Mouse (Mus musculus) heart, adult 11 months (tissue): Measurements from ENCODE around the gene Ddx50.
A peak's percentile ranks its signal among the peaks of the same experiment; 100 is the strongest.

ENCODE experiments used
- DNase-seq: peaks from one replicate; pipeline ENCODE4 v3.0.0; 2022

The Ddx50 gene

DNA sequence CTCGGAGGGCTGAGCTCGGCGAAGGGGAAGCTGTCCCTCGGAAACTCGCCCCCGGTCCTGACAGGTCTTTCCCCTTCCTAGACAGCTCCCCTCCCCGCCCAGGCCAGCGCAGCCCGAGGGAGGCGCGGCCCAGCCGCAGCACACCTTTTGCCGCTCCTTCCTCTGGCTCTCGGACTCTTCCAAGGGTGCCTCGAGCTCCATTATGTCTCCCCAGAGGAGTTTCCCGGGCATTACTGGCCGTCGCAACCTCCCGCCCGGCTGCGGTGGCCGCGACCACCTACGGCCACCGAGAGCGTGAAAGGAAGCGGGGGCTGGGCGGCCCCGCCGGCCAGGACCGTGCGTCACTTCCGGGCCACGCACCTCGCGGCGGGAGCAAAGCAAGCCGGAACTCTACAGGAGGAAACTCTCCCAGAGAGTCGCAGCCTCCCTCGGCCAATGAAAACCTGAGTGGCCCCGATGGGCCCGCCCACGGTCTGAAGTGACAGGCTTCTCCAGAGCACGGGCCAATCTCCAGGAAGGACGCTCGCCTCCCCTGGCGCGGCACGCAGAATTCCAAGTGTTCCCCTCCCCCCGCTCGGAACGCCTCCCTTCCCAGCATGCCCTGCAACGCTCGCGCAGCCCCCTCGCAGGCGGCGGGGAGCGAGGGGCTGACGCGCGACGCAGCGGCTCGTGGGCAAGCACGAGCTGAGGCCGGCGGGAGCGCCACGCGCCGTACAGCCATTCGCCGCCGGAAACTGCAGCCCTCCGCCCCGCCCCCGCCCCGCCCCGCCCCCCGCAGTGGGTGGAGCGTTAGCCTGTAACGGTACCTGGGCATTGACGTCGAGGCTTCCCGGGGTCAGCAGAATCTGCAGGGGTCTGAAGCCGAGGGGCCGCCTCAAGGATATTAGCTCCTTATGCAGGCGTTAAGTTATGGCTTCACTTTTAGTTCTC is at the start of gene Ddx50:
TSS of gene Ddx50 (minus strand) at position 338 of the 930 bp plus-strand sequence.
- peak; percentile 100 for DNase-seq

DNA sequence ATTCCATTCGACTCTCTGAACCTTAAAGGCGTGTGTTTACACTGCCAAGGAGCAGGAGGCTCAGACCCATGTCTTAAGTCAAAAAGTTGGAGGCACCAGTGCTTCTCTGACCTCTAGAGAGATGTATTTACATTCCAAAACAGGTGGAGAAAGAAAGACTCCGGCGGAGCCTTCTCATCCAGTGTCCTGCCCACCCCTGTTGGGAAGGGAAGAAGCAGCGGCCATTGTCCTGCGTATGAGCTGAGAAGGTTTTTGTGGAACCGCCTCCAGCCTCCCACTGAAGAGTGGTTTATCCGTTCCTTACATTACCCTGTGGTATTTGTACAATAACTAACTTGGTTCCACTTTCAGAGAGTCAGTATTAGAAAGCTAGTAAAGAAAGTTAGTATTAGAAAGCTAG is 41.8 kb upstream of the Ddx50 start:
- no peak for DNase-seq

DNA sequence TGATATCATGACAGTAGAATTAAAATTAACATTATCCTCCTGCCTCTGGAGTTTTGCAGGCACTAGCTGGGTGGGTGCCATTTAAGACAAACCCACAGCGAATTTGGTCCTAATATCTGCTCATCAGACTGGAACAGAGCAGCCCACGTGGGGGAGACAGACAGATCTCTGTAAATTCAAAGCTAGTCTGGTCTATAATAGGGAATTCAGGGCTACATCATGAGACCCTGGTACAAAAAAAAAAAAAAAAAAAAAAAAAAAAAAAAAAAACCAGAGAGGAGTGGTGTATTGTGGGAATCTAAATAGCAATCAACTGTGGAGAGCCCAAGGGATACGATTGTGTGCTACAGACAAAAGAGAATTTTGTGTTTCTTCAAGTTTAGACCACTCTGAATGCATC is 41.2 kb upstream of the Ddx50 start:
- DNase-seq: no peak

DNA sequence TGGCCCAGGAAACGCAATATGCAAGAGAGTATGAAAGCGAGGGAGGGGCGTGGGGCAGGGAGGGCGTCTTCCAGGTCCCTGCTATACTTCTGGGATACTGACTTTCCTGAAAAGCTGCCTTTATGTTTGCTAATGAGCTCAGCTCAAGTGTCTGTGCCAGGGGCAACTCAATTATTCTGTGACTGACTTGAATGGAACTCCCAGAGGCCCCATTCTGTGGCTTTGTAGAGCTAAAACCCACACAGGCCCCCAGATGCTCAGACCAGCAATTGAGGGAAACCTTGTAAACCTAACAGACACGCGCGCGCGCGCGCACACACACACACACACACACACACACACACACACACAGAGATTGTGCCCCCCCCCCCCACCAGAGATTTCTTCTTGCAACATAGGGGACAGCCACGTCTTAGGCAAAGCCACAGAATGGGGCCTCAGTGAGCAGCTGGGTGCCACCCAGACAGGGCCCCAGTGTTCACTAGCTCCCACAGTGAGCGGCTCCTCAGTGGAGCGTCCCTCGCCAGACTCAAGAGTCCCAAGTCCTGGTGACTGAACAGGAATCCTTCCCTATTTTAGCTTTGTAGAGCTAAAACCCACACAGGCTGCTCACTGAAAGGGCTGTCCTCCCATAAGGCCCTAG is 36.1 kb upstream of the Ddx50 start:
- no peak for DNase-seq

DNA sequence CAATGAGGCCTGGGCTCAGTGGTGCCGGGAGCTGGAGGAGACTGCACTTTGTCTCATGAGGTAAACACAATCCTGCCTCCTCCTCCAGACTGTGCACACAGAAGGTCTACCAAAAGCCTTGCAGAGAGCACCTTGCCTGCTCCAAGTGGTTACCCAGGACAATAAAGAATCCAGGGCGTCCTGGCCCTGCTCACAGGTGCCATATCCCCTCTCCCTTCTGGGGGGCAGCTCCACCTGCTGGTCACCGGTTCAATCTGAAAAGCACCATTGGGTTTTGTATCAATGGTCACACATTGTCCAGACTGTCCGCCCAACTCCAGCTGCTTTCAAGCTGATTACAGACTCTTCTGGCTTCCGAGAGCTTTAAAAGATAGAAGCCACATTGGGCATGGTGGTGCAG is 32.0 kb upstream of the Ddx50 start:
- no peak for DNase-seq

DNA sequence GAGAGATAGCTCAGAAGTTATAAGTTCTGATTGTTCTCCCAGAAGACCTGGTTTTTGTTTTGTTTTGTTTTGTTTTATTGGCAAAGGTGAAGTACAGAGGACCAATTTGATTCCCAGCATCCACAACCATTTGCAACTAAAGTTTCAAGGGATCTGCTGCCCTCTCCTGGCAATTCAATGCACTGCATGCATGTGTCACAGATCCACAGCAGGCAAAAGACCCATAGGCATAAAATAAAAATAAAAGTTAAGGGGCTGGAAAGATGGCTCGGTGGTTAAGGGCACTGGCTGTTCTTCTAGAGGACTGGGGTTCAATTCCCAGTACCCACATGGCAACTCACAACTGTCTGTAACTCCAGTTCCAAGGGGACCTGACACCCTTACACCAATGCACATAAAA is 28.8 kb upstream of the Ddx50 start:
- DNase-seq: peak; percentile 54

DNA sequence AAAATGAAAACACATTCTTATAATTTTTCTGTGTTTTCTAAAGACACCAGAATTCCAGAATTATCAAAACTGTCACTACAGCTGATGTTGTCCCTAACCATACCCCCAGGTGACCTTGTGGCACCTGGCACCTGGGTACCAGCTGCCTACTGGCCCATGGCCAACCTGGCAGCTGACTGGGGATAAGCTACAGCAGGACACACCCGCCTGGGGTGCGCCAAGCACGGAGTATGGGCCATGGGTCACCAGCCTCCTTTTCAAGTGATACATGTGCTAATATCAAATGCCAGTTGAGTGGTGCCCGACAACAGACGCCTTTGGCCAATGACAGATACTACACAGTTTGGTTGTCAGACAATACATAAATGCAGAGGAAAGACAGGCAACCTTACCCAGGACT is 26.3 kb upstream of the Ddx50 start:
- peak; percentile 88 for DNase-seq

DNA sequence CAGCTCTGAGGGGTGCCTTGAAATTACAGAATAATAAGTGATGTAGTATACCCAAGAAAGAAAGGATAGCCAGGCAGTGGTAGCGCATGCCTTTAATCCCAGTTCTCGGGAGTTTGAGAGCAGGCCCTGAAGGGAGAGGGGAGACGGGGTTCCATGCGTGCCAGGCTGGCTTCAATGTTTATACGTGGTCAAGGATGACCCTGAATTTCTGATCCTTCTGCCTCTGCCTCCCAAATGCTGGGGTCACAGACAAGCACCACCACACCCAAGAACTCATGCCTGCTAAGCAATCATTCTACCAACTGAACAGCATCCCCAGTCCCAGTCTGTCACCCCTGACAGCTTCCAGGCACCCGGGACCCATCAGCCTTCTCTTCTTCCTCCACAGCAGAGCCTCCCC is 25.2 kb upstream of the Ddx50 start:
- peak; percentile 74 for DNase-seq

DNA sequence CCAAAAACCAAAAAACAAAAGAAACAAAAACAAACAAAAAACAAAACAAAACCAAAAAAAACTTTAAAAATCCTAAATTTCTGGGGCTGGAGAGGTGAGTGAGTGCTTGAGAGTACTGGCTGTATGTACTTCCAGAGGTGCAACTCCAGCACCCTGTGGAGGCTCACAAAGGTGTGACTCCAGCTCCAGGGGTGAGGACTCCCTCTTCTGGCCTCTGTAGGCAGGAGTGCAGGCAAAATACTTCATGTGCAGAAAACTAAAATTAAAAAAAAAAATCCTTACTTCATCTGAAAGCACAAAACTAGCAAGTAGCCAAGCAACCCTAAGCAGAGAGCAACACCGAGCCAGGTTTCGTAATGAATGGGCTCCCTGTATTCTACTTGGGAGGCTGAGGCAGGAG is 21.3 kb upstream of the Ddx50 start:
- DNase-seq: no peak

DNA sequence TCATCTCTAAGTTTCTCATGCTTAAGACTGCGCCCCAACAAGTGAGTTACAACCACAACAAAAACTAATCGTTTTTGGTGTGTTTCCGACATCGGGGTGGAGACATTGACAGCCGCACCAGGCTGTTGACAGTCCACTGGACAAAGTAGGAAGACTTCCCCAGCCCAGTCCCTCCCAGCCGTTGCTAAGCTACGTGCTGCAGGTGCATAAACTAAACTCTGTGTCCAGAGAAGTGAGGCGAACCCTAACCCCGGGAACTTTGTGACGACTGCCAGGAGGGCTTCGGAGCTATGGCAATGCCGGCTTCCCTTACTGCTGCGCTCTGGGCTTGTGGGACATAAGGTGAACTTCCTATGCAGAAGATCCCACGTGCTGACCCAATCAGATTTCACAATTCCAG is 18.2 kb upstream of the Ddx50 start:
- DNase-seq: no peak

DNA sequence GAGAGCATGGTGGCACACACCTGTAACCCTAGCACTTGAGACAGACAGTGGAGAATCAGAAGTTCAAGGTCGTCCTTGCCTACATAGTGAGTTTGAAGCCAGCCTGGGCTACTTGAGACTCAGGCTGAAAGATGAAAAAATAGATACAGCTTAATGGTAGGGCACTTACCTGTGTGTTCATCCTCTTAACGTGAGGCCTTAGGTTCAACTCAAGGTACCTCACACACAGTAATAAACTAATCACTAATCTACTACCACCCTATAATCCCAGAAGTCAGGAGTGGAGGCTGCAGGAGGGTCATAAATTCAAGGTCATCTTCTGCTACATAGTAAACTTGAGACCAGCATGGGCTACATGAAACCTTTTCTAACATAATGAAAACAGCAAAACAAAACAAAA is 17.4 kb upstream of the Ddx50 start:
- DNase-seq: no peak

DNA sequence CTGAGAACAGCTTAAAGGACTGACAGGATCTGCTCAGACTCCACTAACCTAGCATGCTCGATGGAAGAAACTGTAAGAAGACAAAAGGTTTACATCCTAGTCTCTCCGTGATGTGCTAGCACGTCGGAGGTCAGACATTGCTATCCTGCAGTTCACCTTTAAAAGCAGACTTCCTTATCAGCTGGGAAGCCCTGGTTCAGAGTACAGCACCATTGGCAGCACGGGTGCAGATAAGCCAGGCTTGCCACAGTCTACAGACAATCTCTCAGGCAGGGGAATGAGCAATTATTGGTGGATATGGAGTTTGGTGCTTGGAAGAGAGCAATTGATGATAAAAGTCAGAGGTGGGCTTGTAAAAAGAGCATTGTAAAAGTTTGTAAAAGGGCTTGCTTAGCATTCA is 17.0 kb upstream of the Ddx50 start:
- DNase-seq: no peak

DNA sequence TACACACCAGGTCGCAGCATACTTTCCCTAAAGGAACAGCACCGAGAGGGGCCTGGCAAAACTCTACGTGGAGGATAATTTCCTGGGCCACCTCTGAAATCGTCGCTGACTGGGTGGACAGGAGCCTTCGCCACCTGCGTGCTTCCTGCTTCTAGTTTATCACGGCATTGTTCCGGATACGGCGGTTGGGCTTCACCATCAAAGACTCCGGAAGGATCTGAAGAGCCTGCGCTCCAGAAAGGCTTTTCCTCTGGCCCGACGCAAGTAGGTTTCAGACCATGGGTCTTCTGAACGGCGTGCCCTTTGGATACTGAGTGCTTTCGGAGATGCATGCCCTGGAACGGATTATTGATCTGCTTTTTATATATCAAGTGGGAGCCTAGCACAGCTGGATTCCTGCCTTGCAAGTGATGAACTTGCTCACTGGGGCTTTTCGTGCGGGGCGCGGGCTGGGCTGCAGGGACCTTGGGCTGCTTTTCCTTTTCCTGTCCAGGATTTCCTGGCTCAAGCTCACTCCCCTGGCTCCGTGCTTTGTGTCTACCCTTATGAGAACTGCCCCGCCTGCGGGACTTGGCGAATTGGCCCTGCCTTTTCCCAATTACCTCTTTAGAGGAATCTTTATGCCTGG is 14.1 kb upstream of the Ddx50 start:
- peak; percentile 98 for DNase-seq

DNA sequence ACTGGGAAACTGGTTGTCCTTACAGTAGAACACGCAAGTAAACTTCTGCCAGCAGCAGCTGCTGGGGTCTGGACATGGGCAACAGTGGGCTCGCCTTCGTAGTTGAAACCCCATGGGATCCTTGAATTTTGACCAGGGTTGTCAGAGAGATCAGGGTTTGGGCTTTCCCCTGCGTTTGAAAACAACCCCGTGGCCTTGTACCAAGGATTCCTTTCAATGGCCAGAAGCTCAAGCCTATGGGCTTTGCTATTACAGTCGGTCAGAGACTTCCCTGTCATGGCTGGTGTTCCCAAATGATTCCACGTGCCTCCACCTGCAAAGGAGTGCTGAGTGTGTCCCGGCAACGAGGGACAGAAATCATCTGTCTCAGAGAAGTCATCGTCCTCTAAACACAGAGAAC is 13.2 kb upstream of the Ddx50 start:
- DNase-seq: peak; percentile 91

DNA sequence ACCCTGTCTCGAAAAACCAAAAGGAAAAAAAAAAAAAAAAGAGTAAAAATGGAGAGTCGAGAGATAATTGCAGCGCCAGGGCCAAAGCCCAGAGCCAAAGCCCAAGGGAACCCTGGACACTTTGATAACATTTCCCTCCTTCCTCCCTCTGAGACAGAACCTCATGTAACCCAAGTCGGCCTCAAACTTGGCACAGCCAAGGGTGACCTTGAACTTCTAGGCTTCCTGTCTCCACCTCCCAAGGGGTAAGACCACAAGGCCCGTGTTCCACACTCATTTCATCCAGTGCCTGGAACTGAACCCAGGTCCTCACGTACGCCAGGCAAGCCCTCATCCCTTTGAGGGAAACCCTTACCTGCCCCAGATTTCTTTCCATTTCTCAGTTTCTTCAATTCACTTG is 5.7 kb upstream of the Ddx50 start:
- DNase-seq: peak; percentile 91

DNA sequence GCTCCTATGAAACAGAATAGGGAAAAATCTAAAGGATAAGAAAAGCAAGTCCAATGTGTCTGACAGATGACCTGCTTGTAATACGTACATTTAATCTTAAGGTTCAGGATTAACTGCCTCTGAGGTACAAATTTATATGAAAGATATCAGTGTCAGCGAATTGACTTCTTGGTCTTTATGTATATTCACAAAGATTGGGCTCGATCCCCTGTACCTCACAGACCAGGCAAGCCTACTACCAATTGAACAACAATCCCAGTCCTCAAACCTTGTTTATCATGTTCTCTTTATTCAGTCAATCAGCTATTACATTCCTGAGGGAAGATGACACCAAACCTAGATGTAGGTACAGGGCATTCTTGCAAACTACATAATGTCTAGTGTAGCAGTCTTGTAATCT is 943 bp upstream of the Ddx50 start:
- peak; percentile 21 for DNase-seq

DNA sequence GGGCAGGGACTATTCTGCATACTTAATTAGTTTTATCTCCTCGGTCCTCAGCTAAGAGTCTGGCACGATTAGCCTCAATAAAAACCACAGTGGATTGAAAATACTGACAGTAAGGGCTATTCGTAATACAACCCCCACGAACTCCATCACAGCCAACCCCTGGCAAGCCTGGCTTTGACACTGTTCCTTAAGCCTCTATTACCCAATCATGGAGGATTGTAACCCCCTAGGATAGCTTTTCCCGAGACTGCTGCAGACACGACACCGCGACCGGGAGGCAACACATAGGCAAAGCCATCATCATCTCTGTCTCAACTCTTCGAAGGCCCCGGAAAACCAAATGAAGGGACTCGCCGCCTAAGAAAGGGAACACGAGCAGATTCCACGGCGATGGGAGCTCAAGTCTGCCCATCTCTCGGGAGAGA is 648 bp downstream of the Ddx50 start:
- no peak for DNase-seq

DNA sequence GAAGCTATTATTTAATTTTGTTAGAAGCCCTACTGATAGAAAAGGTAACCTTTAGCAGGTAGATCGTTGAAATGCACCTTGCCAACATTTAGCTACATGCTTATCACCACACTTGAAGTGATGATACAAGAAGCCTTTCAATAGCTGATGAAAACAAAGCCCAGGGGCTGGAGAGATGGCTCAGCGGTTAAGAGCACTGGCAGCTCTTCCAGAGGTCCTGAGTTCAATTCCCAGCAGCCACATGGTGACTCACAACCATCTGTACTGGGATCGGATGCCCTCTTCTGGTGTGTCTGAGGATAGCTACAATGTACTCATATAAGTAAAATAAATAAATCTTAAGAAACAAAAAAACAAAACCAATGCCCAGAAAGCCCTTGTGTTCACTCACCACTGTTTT is 46.9 kb downstream of the Ddx50 start:
- DNase-seq: peak; percentile 29

DNA sequence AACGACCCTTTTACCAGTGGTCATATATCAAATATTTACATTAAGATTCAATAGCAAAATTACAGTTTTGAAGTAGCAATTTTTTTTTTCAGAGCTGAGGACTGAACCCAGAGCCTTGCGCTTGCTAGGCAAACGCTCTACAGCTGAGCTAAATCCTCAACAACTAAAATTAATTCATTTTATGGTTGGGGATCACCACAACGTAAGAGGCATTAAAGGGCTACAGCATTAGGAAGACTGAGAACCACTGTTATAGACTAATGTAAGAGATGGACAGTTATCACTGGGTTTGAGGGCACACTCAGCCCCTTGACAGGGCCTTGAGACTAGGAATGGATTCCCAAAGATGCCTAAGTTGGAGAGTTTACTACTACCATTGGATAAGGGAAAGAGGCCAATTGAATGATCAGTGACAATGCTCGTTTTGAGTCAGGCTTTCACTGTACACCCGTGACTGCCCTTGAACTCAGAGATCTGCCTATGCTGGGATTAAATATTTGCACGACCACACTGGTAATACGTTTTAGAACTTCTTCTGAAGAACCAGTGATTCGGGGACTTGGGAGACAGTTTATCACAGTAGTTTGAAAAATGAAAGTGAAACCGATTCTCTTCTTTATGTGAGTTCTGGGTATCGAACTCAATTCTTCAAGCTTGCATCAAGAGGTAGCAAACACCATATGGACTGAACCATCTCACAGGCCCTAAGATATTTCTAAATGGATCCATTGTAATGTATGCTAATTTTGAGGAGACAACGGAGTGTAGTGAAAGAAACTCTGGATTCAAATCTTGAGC is 47.6 kb downstream of the Ddx50 start:
- DNase-seq: peak; percentile 46

DNA sequence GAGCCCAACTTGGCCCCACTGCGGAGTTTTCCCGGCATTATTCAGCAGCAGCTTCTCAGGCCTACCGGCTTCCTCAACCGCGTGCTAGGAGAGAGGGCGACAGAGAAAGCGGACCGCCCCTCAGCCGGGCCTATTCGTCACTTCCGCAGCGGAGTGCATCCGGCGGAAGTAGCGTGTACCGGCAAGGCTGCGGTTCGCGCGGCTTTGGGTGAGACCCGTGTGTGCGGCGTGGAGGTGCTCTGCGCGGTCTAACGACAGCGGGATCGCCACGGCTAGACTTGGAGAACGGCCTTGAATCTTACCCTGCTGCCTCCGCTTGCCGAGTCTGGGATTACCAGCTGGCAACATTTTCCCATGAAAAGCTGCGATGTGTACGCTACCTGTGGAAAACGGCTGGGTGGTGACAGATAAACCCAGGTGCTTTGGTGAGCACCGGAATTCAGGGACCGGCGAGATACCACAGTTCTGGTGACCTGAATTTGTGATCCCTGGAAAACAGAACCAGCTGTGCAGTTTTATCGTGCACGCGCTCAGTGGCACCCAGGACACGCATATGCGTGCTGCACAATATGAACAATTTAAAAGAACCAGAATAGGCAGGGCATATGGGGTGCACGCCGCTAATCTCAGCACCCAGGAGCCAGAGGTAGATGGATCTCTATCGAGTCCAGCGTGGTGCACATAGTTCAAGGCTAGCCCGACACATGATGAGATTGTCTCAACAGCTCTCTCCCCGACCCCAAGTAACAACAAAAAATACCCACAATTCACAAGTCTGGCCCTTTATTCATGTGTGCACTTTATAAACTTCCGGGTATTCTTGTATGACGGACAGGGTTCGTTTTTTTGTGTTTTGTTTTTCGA is 48.6 kb downstream of the Ddx50 start, which contains the start of gene Ddx21:
TSS of gene Ddx21 (minus strand) at position 105 of the 864 bp plus-strand sequence.
- DNase-seq: peak; percentile 99

DNA sequence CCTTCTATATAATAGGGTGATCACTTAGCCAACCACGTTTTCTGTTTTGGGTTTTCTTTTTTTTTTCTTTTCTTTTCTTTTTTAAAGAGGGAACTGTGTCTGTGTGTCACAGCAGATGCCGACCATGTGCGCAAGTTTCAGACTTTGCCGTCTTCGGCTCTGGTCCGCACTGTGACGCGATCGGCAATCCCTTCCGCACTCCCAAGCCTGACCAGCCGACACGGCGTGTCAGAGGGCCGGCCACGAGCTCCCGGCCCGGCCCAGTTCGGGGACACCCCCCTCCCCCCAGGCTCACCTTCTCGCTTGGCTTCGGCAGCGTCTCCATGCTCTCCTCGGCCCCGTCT is 49.2 kb downstream of the Ddx50 start:
- no peak for DNase-seq
